Mouse (Mus musculus) retina, postnatal 1 day (tissue): ENCODE measurements around the gene Gnai1.

Source experiments
- DNase-seq: peaks from one replicate; pipeline ENCODE4 v3.0.0-alpha.2; 2012

The Gnai1 gene

DNA sequence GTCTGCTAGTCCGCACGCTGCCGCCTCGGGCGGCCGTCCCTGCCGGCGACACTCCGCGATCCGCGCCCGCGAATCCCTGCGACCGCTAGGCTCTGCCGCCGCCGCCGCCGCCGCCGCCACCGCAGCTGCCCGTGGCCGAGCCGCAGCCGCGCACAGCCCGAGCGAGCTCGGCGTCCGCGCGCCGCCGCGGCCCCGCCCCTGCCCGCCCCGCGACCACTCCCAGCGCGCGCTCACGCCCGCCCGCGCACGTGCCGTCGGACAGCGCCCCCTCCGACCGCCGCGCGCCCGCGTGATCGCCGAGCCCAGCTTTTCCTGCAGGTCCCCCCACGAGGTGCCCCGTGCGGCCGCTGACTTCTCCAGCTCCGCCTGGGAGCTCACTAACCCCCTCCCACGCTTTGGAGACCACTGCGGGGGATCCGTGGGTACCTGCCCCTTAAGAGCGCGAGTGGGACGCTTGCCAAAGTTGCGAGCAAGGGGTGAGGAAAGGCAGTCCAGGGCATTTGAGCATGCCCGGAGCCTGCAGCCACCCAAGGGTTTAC, at the start of gene Gnai1:
Gene Gnai1, minus strand, starts transcription at position 75 of the 539 bp plus-strand sequence.
- DNase-seq: peak; percentile 89

DNA sequence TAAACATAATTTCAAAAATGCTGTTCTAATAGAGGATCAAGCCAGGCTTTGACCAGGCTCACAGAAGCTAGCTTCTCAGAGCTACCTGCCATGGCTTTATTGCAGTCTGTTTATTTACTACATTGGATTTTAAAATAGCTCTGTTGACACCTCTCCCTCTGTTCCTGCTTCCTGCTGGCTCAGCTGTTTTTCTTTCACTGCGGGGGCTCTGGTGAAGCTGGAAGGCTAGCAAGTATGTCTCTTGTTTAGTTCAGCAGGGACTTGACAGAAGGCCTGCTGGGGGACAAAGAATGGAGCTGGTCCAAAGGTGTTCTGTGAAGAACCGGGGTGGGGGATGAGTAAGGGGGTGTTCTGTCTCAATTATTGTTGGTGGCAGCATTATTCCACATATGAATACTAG, 7.7 kb upstream of the Gnai1 start:
- no peak for DNase-seq

DNA sequence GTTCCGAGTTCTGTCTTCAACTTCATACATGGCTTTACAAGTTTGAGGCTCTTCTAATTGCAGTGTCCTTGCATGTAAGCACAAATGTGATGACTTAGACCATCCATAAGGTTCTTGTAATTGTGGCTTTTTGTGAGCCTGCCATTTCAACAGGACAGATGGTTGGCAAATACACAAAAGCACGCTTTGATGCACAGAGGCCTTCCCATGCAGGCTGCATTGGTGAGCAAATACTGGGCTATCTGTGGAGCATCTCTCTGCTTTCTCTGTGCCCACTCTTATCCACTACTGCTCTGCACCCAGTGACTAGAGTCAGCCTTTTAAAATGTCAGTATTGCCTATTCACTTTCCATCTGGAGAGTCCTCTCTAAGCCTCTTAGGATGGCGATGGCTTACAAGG, 5.3 kb upstream of the Gnai1 start:
- no peak for DNase-seq

DNA sequence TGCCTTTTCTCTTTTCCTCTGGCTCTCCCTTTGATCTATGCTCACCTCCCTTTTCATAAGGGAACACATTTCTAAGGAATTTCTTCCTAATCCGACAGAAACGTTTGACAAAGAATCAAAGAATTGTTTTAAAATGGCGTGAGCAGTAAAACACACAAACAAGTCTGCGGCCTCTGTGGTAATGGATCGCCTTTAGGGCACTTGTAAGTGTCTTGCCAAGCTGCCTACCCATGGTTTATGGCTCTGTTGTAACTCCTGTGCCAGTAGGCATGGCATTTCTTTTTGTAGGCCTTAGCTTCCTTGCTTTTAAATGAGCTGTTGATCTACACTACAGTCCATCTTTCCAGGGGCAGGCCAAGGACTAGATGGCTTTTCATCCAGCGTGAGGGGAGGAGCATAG, 801 bp upstream of the Gnai1 start:
- no peak for DNase-seq

DNA sequence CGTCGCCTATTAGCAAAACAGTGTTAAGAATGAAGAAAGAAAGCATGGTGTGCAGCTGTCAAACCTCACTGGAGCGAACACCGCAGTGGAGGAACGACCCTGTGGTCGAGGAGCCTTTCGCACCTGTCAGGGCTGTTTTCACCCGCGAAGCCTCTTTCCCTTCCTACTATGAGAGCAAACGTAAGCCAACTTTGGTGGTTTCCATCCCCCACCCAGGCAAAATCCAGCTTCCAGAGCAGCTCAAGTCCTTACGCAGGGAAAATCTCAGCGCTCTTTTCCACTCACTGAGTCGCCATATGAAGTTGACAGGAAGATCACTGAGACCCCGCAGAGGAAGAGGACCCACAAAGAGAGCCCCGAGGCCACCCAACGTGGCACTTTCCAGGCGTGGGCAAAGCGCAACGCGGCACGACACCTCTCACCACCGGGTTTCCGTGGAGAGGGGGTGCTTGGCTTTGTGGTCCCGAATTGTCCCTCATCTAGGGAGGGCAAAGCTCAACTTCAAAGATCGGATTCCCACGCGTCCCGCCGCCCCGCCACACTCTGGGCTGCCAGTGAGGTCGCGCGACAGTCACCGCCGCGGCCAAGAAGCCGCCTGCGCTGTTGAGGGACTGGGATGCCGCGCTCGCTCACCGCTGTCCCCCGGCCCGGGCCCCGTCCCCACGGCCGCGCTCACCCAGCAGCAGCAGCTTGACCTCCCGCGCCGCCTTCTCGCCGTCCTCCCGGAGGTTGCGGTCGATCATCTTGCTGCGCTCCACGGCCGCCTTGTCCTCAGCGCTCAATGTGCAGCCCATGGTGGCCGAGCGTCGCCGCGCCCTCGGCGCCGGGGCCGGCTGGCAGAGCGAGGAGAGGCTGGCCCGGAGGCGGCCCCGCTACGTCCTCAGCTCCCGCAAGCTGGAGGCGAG, 527 bp downstream of the Gnai1 start:
- DNase-seq: peak; percentile 61

DNA sequence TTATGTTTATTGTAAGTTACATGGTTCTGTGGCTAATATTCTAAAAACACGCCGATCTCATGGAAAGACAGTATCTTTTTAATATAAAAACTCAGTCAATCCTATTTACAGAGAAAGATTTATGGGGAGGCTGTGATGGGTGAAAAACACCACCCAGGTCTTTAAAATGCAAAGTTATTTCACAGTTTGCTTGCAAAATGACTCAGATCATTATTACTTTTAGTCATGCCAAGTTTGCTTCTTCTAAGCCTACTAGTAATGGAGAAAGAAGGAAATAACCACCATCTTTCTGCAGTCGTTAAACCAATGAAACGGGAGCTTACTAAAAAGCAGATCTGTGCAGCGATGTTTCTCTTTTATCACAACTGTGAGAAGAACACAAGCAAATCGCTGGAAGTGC, 1.4 kb downstream of the Gnai1 start:
- DNase-seq: peak; percentile 13

DNA sequence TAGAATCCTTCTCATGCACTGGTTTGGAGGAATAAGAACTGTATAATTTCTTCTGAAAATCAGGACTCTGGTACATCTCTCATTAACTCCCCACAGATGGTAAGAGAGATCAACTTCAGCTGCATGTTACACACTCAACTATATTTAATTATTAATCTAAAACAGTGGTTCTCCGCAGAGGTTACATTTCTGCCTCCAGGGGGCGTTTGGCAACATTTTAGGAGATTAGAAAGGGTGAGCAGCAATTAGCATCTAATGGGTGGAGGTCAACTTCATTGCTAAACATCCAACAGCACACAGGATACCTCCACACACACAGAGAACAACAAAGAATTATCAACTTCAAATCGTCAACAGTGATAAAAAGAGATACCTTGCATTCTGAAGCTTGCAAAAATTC, 2.0 kb downstream of the Gnai1 start:
- DNase-seq: peak; percentile 78

DNA sequence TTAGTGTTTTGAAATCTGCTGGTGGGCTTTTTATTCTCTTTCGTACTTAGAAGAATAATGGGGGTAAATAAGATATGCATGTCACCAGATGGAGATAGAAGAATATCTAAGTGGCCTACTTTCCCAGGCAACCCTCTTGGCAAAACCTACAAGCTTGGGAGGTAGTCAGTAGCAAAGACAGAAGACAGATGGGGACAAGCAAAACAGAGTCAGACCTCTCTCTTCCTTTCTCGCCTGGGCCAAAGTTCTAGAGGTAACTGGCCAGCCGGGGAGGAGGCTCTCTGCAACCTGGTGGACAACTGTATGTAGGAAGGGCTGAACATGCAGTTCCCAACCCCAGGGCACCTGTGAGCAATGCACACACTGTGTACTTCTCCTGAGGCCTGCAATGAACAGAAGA, 12.9 kb downstream of the Gnai1 start:
- no peak for DNase-seq

DNA sequence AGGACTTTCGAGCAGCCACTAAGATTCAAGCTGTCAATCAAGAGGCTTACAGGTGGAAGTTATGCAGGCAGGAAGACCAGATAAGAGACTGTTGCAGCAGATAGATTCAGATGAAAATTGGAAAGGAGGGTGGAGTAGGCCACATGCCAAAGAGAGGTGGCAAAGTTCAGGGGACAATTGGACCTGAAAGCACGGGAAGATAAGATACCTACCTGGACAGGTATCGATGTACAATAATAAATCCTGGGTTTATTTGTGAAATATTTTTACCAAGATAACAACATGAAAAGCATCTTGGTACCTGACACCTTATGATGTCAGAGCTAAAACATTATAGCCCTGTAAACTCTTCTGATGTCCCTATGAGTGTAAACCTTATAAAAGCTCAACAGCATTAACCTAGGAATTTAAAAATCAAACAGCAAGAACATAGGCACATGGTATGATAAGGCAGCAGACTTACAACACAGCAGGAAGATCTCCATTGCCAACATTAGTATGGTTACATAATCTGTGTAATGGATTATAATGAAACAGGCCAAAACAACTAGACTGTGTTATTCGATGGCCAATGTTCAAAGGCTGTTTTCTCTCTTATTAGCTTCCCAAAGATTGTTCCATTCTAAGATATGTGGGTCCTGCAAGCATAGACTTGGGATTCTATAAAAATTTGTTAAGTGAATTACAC, 16.6 kb downstream of the Gnai1 start:
- no peak for DNase-seq

DNA sequence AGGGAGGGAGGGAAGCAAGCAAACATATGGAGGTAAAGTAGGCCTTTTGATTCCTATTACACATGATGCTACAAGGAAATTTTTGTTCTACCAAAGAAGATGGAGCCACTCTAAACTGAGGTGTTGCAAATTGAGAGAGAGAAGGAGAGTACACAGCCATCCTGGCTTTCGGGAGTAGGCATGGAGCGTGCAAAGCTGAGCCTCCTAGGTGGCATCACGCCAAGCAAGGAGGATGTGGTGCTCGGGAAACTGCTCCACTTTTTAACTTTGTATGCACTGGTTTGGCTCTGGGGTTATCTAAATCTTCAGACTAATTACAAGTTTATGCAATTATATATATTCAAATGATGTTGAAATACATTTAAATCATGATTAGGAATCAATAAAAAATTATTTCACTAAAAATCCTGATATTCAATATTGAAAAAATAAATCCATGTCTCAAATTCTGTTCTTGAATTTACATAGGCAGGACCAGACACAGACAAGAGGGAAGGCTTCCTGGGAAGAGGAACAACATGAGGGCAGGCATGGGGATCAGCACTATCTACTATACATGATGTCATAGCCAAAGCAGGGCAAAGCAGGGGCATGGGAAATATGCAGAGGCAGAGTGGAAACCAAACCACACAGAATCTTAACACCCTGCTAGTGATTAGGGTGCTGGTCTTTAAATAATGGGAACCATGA, 17.2 kb downstream of the Gnai1 start:
- DNase-seq: no peak

DNA sequence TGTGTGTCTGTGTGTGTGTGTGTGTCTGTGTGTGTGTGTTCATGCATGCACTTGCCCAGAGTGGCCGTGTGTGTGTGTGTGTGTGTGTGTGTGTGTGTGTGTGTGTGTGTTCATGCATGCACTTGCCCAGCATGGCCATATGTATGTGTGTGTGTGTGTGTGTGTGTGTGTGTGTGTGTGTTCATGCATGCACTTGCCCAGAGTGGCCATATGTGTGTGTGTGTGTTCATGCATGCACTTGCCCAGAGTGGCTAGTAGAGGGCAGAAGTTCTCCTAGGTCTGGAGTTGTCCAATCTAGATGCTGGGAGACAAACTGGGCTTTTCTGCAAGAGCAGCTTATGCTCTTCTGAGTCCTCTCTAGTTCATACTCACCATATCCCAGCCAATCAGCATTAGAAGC, 18.3 kb downstream of the Gnai1 start:
- DNase-seq: peak; percentile 19

DNA sequence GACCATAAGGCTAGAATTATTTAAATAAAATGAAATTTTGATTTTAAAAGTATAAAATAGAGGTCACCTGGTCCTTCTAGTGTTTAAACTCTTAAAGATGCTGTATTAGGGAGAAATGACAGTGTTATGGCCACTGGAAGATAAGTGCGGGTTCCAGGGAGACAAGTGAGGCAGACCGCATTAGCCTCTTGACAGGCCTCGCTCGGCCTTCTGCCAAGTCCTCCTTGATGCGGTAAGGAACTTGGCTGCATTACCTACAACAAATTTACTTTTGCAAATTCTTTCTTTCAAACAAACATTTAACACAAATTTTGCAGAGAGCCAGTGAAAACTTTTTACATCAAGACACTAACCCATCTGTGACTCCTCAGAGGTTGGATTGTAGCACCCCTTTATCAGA, 27.9 kb downstream of the Gnai1 start:
- no peak for DNase-seq

DNA sequence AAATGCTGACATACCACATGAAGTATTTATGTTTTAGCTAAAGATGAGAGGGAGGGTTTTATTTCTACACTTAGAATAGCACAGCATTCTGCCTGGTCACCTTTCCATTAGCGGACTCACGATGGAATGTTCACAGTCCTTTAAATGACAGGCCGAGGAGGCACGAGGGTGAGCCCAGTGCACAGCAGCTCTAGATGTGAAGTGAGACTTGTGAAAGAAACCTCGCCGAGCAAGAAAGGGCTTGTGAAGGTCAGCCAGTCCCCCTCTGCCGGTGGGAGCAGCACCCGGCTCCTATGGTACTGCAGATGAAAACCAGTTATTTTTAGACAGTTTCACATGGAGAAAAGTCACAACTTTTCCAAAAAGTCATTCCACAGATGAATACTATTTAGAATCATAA, 29.4 kb downstream of the Gnai1 start:
- peak; percentile 20 for DNase-seq

DNA sequence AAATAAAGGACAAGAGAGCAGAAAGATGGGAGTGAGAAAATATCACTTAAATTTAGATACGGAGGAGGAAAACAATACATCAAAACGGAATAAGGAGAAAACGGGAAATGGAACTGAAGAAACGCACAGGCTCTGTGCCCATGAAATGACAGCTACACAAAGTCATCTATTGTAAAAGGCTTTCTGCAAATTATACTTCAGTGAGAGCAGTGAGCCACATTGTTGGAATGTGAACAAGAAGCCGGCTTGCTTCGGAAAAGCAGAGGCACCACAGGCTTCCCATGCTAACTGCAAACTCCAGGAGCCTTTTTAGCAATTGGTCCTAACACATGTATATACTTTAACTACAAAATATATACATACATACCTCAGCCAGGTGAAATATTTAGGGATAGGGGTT, 34.0 kb downstream of the Gnai1 start:
- DNase-seq: no peak

DNA sequence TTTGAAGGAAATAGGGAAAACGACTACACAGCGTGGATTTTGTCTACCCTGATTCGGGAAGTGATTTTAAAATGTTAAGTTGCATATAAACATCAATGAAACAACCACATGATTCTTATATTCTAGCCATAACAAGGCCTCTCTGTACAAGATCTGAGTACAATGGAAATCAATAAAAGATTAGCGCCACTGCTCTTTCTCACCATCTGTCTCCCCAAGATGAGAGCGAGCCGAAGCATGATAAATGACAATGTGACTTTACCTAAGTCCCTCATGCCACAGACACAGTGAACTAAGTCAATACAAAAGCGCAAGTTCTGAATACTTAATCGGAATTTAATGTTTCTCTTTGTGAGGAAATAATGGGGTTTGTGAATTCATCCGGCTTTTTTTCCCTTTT, 36.6 kb downstream of the Gnai1 start:
- DNase-seq: no peak

DNA sequence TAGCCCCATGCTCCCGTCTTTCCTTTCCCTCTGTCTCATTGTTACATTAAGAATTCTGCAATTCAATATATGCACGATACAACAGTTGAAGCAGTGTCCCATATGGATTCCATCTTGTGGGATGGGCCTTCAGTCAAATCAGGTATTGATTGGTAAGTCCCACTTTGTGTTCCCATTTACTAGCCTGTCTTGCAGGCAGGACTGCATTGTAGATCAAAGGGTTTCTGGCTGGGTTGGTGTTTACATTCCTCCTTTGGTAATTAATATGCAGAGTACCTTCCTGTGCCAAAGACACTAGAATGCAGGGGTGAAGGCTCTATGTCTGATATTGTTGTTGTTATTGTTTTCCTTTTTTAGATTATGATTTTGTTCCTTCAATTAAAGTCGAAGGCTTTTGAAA, 38.5 kb downstream of the Gnai1 start:
- no peak for DNase-seq

DNA sequence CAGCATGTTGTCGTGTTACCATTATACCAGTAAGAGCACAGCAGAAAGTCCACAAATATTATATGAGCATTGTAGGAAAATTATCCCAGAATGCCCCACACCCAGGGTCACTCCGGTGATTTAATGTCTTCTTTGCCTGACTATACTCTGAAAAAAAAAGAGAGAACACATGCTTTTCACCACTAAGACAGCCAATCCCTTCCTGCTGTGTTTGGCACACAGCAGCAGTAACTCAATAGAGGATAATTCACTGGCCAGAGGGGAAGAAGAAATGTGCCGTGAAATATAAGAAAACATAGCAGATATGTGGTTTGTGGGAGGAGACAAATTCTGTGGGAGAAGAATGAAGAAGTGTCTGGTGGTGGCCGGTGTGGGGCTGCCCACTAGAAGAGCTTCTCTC, 41.3 kb downstream of the Gnai1 start:
- no peak for DNase-seq

DNA sequence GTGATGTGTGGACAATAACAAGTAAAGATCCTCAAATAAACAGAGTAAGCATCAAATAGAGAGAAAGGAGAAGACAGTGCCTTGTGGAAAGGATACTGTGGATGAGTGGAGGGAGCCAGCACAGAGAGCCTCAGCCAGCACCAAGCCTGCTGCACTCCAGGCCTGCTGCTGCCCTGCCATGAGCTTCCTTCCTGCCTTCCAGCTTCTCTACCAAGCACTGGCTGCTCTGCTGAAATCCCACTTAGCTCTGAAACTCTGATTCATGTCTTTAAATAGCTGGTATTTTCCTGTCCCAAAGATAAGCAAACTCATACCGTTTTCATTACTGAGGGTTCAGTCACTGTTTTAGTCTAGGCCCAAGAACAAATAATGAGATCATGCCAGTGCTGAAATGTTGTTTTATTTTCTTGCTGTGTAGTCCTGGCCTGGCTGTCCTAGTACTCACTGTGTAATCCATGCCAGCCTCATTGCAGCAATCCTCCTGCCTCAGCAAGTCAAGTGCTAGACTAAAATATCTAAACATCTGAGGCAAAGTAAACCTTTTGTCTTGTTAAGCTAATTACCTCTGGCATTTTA, 52.8 kb downstream of the Gnai1 start:
- no peak for DNase-seq

DNA sequence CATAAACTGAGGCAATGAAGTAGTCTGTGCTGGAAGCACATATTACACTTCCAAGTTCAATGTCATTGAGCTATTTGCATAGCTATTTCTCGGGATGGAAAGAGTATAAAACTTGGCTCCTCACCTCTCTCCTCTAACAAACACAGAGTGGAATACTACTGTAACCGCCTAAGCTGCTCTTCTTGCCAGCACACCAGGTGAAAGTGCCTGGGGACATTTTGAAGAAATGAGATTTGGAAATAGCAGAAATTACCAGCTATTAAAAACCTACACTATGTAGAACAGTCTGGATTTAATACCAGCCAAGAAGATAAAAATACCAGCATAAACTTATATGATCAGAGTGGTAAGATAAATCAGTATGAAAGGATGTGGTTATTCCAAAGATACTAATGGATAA, 63.6 kb downstream of the Gnai1 start:
- DNase-seq: no peak

DNA sequence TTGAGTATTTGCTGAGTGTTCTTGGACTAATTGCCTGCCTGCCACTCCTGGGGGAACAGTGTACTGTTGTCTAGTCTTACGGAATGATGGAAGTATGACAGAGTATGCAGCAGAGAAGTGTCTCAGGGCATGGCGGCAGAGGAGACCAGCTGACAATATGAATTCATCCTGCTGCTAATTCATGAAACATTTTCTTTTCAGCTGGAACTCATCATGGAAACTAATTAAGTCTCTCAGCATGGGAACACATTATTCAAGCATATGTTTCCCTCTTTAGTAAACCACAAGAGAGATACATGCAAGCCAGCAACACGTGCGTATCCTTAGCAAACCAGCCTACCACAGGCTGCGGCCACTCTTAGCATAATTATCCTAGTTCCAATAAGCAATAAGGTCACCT, 67.4 kb downstream of the Gnai1 start:
- peak; percentile 10 for DNase-seq

DNA sequence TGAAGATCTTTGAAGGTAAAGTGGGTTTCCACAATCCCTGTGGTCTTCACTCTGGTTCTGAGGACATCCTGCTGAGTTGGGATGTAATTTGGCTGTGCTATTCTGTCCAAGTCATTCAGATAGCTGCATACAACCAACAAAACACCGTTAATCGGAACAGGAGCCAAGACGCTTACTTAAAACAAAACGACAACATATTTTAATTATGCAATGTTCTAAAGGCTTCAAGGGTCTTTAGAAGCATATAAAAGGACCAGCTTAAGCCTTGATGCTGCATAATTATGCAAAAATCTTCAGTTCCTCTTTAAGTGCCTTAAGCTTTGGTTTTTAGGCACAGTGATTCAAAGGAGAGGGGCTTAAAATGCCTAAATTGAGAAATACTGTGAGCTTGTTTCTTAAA, 70.6 kb downstream of the Gnai1 start:
- no peak for DNase-seq

DNA sequence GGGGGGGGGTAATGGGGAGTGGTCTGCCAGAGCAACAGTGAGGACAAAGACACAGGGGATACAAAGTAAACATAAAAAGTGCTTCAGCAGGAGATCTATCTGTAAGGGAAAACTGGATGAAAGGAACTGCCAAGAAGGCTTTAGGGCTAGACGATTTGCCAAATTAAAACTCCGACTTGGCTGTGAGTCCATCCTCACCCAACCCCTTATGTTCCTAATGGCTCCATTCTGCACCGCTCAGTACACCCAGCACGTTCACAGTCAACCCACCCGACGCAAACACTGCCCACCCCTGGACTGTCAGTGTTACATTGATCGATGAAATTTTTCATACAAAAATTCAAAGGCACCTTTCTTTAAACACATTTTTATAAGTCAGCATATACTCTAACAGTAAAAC, 71.5 kb downstream of the Gnai1 start:
- no peak for DNase-seq

DNA sequence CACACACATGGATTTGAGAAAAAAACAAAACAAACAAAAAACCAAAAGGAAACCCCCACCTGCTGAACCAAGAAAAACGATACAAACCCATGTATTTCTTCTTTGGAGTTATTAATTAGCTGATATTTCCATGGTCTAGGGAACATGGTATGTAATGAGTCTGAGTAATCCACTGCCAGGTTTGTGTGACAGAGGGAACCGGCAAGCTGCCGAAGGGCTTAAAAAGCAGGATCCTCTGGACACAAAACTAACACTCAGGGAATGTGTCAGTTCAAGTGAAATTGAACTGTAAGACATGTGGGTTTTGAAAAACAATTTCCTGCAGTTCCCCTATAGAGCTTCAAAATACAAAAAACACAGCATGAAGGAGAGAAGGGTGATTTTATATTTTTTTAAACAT, 72.1 kb downstream of the Gnai1 start:
- DNase-seq: no peak
